Mouse (Mus musculus) myocyte (in vitro differentiated cells): ENCODE results near the gene Lipm. TPM values are rescaled to one million over a fixed set of nuclear protein-coding genes. Genes with fewer than 3 reads are reported as not detected.

Source experiments
- H3K27me3 ChIP-seq: one replicate; pipeline ENCODE4 v1.6.1; 2011; ENCODE audit not compliant: control insufficient read depth, insufficient read depth, insufficient read length
- H3K36me3 ChIP-seq: one replicate; pipeline ENCODE4 v1.6.1; 2011; ENCODE audit not compliant: control insufficient read depth, insufficient read depth
- H3K4me2 ChIP-seq: one replicate; pipeline ENCODE4 v1.6.1; 2011; ENCODE audit warnings: low read depth, control low read depth
- H3K4me3 ChIP-seq: one replicate; pipeline ENCODE4 v1.5.1; 2011; ENCODE audit warnings: mild to moderate bottlenecking, control low read depth, moderate library complexity
- H3K79me2 ChIP-seq: one replicate; pipeline ENCODE4 v1.6.1; 2011; ENCODE audit not compliant: control insufficient read depth, insufficient read depth
- H3ac ChIP-seq: one replicate; pipeline ENCODE4 v1.6.1; 2011; ENCODE audit not compliant: control insufficient read depth, insufficient read length
- CEBPB ChIP-seq: IDR thresholded peaks from 2 replicates; pipeline ENCODE4 v1.6.1; 2011; ENCODE audit warnings: mild to moderate bottlenecking, moderate library complexity; ENCODE audit not compliant: poor library complexity, insufficient read depth, severe bottlenecking
- E2F4 ChIP-seq: IDR thresholded peaks from one replicate; pipeline ENCODE4 v1.6.1; 2011; ENCODE audit warnings: mild to moderate bottlenecking, control low read depth, moderate library complexity; ENCODE audit not compliant: insufficient read depth
- MAX ChIP-seq: IDR thresholded peaks from one replicate; pipeline ENCODE4 v1.6.1; 2011; ENCODE audit warnings: low read depth, mild to moderate bottlenecking, control low read depth
- MYOD1 ChIP-seq, 3 experiments: IDR thresholded peaks; one replicate each; pipeline ENCODE4 v1.6.1; 2011; ENCODE audit warnings: control low read depth in 2 of 3, low read depth in 2 of 3, mild to moderate bottlenecking in 2 of 3, moderate library complexity in 1 of 3; ENCODE audit not compliant: insufficient read length in 2 of 3, control insufficient read depth in 1 of 3
- MYOG ChIP-seq, 3 experiments: IDR thresholded peaks; one replicate each; pipeline ENCODE4 v1.6.1; 2011; ENCODE audit warnings: control low read depth in 2 of 3, low read depth in 2 of 3, mild to moderate bottlenecking in 2 of 3; ENCODE audit not compliant: insufficient read length in 2 of 3, control insufficient read depth in 1 of 3, insufficient read depth in 1 of 3
- POLR2A ChIP-seq: IDR thresholded peaks from one replicate; pipeline ENCODE4 v1.6.1; 2011; ENCODE audit warnings: low read depth, mild to moderate bottlenecking, control low read depth, moderate library complexity; ENCODE audit not compliant: insufficient read length
- POLR2AphosphoS2 ChIP-seq: IDR thresholded peaks from one replicate; pipeline ENCODE4 v1.6.1; 2011; ENCODE audit warnings: low read depth, control low read depth; ENCODE audit not compliant: insufficient read length
- REST ChIP-seq: IDR thresholded peaks from one replicate; pipeline ENCODE4 v1.6.1; 2011; ENCODE audit warnings: mild to moderate bottlenecking, control low read depth, moderate library complexity; ENCODE audit not compliant: insufficient read depth, insufficient read length
- SRF ChIP-seq: IDR thresholded peaks from one replicate; pipeline ENCODE4 v1.6.1; 2011; ENCODE audit warnings: low read depth; ENCODE audit not compliant: control insufficient read depth, insufficient read length
- TCF12 ChIP-seq: IDR thresholded peaks from one replicate; pipeline ENCODE4 v1.6.1; 2011; ENCODE audit warnings: mild to moderate bottlenecking, control low read depth; ENCODE audit not compliant: poor library complexity, insufficient read depth, severe bottlenecking
- TCF3 ChIP-seq: IDR thresholded peaks from one replicate; pipeline ENCODE4 v1.6.1; 2011; ENCODE audit warnings: low read depth, control low read depth; ENCODE audit not compliant: insufficient read length
- USF1 ChIP-seq: IDR thresholded peaks from one replicate; pipeline ENCODE4 v1.6.1; 2011; ENCODE audit warnings: low read depth, mild to moderate bottlenecking, control low read depth, moderate library complexity
- polyA plus RNA-seq: library from polyadenylated mRNA; unstranded; fragments of >200 nt; fragmentation: generic; extraction: Trizol; gene quantifications from one replicate; pipeline ENCODE4 v1.2.1, GENCODE M21; 2012; ENCODE audit warnings: missing spikeins

Gene Lipm
- polyA plus RNA-seq, 1 experiment: not detected

DNA sequence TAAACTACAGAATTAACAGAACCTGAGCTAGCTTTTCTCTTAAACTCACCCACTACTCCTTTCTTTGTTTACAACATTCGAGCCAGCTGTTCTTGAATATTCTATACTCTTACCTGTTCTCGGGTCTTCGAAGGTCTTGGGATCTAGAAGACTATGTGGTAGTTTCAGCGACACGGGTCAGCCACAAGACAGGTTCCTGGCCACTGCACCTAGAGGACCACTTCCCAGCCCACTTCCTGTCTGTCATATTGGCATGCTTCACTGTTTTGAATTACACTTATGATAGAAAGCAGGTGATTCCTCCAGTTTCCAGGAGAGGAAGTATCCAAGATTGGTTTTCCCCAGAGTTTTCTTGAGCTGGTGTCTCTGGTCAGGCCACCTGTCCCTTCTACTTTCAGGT lies 62.0 kb downstream of the Lipm start:
- Histone ChIP-seq H3ac (no peak overlapping the region), H3K36me3 (no peaks in the 10 kb centered on the region), H3K4me3 (no peak overlapping the region), H3K79me2 (no peaks in the 10 kb centered on the region), H3K4me2 (no peak overlapping the region), H3K27me3 (no peaks in the 10 kb centered on the region)
- TF ChIP-seq MYOD1 (IDR thresholded peaks at IDR 0.05; ENCODE audit: control insufficient read depth in 1 of 3, insufficient read length in 2 of 3, low read depth in 2 of 3): no peak
- no peak for TF ChIP-seq CEBPB
- no peak for TF ChIP-seq POLR2AphosphoS2
- TF ChIP-seq SRF: no peak
- no peak for TF ChIP-seq TCF3
- no peak for TF ChIP-seq POLR2A
- no peak for TF ChIP-seq MAX
- no peak for TF ChIP-seq TCF12
- TF ChIP-seq REST: no peak

GRCm38 (mm10) chr19:34165891-34166290 lies 65.2 kb downstream of the Lipm start, which contains the start of gene Ankrd22:
TSS of gene Ankrd22 (minus strand) at chr19:34166053.
- H3K27me3 ChIP-seq: no peaks in the 10 kb centered on the region

DNA sequence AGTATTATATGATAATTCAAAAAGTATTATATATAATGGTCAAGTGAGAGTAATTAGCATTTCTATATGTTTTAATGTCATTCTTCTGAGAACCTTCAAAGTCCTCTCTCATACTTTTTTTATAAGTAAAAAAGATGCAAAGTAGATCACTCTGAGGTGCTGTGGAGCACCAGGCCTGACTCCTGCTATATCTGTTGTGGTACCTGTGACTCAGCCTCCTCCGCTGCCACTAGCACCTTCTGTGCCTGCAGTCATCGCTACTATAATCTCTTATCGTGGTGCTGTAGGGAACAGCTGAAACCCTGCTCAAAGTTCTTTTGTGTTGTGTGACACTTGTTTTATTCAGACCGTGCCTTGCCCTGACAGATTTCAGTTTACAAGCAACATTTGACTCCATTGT lies 65.7 kb downstream of the Lipm start:
- no peaks in the 10 kb centered on the region for H3K27me3 ChIP-seq
- TF ChIP-seq POLR2A: no peak
- peak in 2 of 3 experiments; percentile 18 to 42 for TF ChIP-seq MYOG (IDR thresholded peaks at IDR 0.05; ENCODE audit: control insufficient read depth in 1 of 3, insufficient read depth in 1 of 3, insufficient read length in 2 of 3, low read depth in 2 of 3)
- peak in 1 of 3 experiments; percentile 36 for TF ChIP-seq MYOD1 (IDR thresholded peaks at IDR 0.05; ENCODE audit: control insufficient read depth in 1 of 3, insufficient read length in 2 of 3, low read depth in 2 of 3)
- no peak for TF ChIP-seq POLR2AphosphoS2
- no peaks in the 10 kb centered on the region for H3K36me3 ChIP-seq
- H3K4me3 ChIP-seq: no peak overlapping the region
- no peak overlapping the region for H3ac ChIP-seq
- H3K4me2 ChIP-seq: no peak overlapping the region
- no peaks in the 10 kb centered on the region for H3K79me2 ChIP-seq

More at GRCm38 (mm10) chr19:34165891-34166290, 65.2 kb downstream of the Lipm start, which contains the start of gene Ankrd22:
- Histone ChIP-seq H3K36me3 (no peaks in the 10 kb centered on the region), H3ac (no peak within 1 kb of the TSS), H3K4me2 (no peak within 1 kb of the TSS), H3K4me3 (no peak within 1 kb of the TSS), H3K79me2 (no peaks in the 10 kb centered on the region)
- TF ChIP-seq MAX (no peak), TCF12 (no peak), REST (no peak), TCF3 (no peak), POLR2AphosphoS2 (no peak), MYOD1 (IDR thresholded peaks at IDR 0.05; ENCODE audit: control insufficient read depth in 1 of 3, insufficient read length in 2 of 3, low read depth in 2 of 3) (no peak), E2F4 (no peak), POLR2A (no peak), CEBPB (no peak), USF1 (no peak), MYOG (IDR thresholded peaks at IDR 0.05; ENCODE audit: control insufficient read depth in 1 of 3, insufficient read depth in 1 of 3, insufficient read length in 2 of 3, low read depth in 2 of 3) (no peak)

GRCm38 (mm10) chr19:34167896-34168661 lies 67.3 kb downstream of the Lipm start:
- no peaks in the 10 kb centered on the region for H3K79me2 ChIP-seq
- TF ChIP-seq E2F4 (no peak), MYOG (IDR thresholded peaks at IDR 0.05; ENCODE audit: control insufficient read depth in 1 of 3, insufficient read depth in 1 of 3, insufficient read length in 2 of 3, low read depth in 2 of 3) (no peak), TCF3 (no peak), CEBPB (no peak), SRF (no peak), TCF12 (no peak), REST (no peak), POLR2AphosphoS2 (no peak), MYOD1 (IDR thresholded peaks at IDR 0.05; ENCODE audit: control insufficient read depth in 1 of 3, insufficient read length in 2 of 3, low read depth in 2 of 3) (no peak), USF1 (no peak), POLR2A (no peak), MAX (no peak)
- no peaks in the 10 kb centered on the region for H3K36me3 ChIP-seq
- no peak overlapping the region for H3K4me2 ChIP-seq
- H3ac ChIP-seq: no peak overlapping the region
- H3K4me3 ChIP-seq: no peak overlapping the region
- no peaks in the 10 kb centered on the region for H3K27me3 ChIP-seq

- Histone ChIP-seq H3ac (no peak overlapping the region), H3K4me3 (no peak overlapping the region), H3K4me2 (no peak overlapping the region), H3K79me2 (no peaks in the 10 kb centered on the region), H3K27me3 (no peaks in the 10 kb centered on the region), H3K36me3 (no peaks in the 10 kb centered on the region)
- TF ChIP-seq POLR2AphosphoS2 (no peak), POLR2A (no peak), MYOD1 (IDR thresholded peaks at IDR 0.05; ENCODE audit: control insufficient read depth in 1 of 3, insufficient read length in 2 of 3, low read depth in 2 of 3) (no peak), MYOG (IDR thresholded peaks at IDR 0.05; ENCODE audit: control insufficient read depth in 1 of 3, insufficient read depth in 1 of 3, insufficient read length in 2 of 3, low read depth in 2 of 3) (no peak), SRF (no peak), REST (no peak), CEBPB (no peak)
These were observed 68.4 kb downstream of the Lipm start for GRCm38 (mm10) chr19:34169121-34169520.
